Mouse (Mus musculus) spleen, adult 12 weeks (tissue): ENCODE measurements around the gene Shq1.

ENCODE experiments used
- DNase-seq: peaks from one replicate; pipeline ENCODE4 v3.0.0; 2022; ENCODE audit warnings: low spot score

Shq1 gene

GRCm38 (mm10) chr6:100601634-100602033 is 69.3 kb downstream of the Shq1 start:
- no peak for DNase-seq

GRCm38 (mm10) chr6:100593857-100594256 is 77.1 kb downstream of the Shq1 start:
- no peak for DNase-seq

- no peak for DNase-seq
Observed at GRCm38 (mm10) chr6:100592991-100593390, 78.0 kb downstream of the Shq1 start.

GRCm38 (mm10) chr6:100590602-100591001 is 80.4 kb downstream of the Shq1 start:
- no peak for DNase-seq

GRCm38 (mm10) chr6:100588876-100589275 is 82.1 kb downstream of the Shq1 start:
- no peak for DNase-seq

- no peak for DNase-seq
Observed at GRCm38 (mm10) chr6:100586758-100587157, 84.2 kb downstream of the Shq1 start.

GRCm38 (mm10) chr6:100581951-100582350 is 89.0 kb downstream of the Shq1 start:
- no peak for DNase-seq

GRCm38 (mm10) chr6:100581056-100581455 is 89.9 kb downstream of the Shq1 start:
- DNase-seq = no peak

GRCm38 (mm10) chr6:100577590-100577989 is 93.4 kb downstream of the Shq1 start:
- no peak for DNase-seq

GRCm38 (mm10) chr6:100576171-100576570 is 94.8 kb downstream of the Shq1 start:
- DNase-seq = no peak

GRCm38 (mm10) chr6:100566774-100567173 is 104.2 kb downstream of the Shq1 start:
- no peak for DNase-seq

- no peak for DNase-seq
Observed at GRCm38 (mm10) chr6:100564516-100564915, 106.4 kb downstream of the Shq1 start.

GRCm38 (mm10) chr6:100563552-100564341 is 107.2 kb downstream of the Shq1 start:
- no peak for DNase-seq

- no peak for DNase-seq
Observed at GRCm38 (mm10) chr6:100562719-100563551, 108.0 kb downstream of the Shq1 start.

- DNase-seq = no peak
Observed at GRCm38 (mm10) chr6:100558057-100558456, 112.9 kb downstream of the Shq1 start.

- no peak for DNase-seq
Observed at GRCm38 (mm10) chr6:100542154-100542997, 128.6 kb downstream of the Shq1 start.

GRCm38 (mm10) chr6:100539698-100540097 is 131.3 kb downstream of the Shq1 start:
- DNase-seq = no peak

- no peak for DNase-seq
Observed at GRCm38 (mm10) chr6:100538570-100538969, 132.4 kb downstream of the Shq1 start.

GRCm38 (mm10) chr6:100537987-100538386 is 133.0 kb downstream of the Shq1 start:
- DNase-seq = no peak

- no peak for DNase-seq
Observed at GRCm38 (mm10) chr6:100537042-100537441, 133.9 kb downstream of the Shq1 start.

- no peak for DNase-seq
Observed at GRCm38 (mm10) chr6:100533364-100533763, 137.6 kb downstream of the Shq1 start.

GRCm38 (mm10) chr6:100532326-100532725 is 138.6 kb downstream of the Shq1 start:
- DNase-seq = no peak
